Mouse (Mus musculus) hematopoietic stem cell, adult 5-6 weeks (primary cell): ENCODE measurements around the gene Olfr550. TPM values are rescaled to one million over a fixed set of nuclear protein-coding genes. Genes with fewer than 3 reads are reported as not detected.
A peak's percentile ranks its signal among the peaks of the same experiment; 100 is the strongest.
"Not testable (repeated sequence)": the region's sequence is repeated elsewhere in the genome, so short reads cannot be mapped to it uniquely, and the experiment has no call there.

Source experiments
- ATAC-seq, 2 experiments: fragments of 125-278 bp in 1 of 2; replicated peaks in 1 of 2; 2 replicates each; pipeline ENCODE4 v1.8.0; 2016 to 2017; ENCODE audit warnings: inconsistent platforms in 2 of 2, mild to moderate bottlenecking in 2 of 2, moderate number of reproducible peaks in 2 of 2, low read depth in 1 of 2, moderate TSS enrichment in 1 of 2; ENCODE audit not compliant: low FRiP score in 2 of 2, poor library complexity in 2 of 2, severe bottlenecking in 2 of 2, insufficient read depth in 1 of 2, low TSS enrichment in 1 of 2
- total RNA-seq: library from RNA; stranded (forward); fragments of 172-1452, 232-1000 nt; gene quantifications from 2 replicates; pipeline ENCODE4 v1.2.3, GENCODE M21; 2017

The Olfr550 gene
- not detected in 2 replicates for total RNA-seq

DNA sequence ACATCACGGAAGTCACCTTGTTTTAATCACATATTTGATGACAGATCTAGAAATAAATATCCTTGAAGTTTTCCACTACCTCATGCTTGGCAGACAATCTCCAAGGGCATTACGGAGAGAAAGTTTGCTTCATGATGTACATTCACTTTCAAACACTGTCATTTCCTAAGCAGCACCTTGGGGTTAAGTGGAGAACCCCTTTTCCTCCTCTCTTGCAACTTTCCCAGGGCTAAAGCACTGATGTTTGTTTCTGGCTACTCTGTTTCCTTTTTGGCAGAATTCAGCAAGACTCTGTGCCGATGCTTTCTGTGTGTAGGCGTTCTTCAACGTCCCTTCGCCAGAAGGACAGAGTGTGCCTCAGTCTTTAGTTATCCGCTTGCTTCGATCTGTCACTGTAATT lies at the start of gene Olfr550:
Gene Olfr550, plus strand, starts transcription at position 301 of the 400 bp plus-strand sequence.
- ATAC-seq, result no peak

GRCm38 (mm10) chr7:102529052-102529451 lies 42.2 kb upstream of the Olfr550 start:
- ATAC-seq, result no peak

GRCm38 (mm10) chr7:102534449-102534848 lies 36.8 kb upstream of the Olfr550 start, which contains the start of gene Olfr547:
TSS of gene Olfr547 (plus strand) at chr7:102534749.
- ATAC-seq, result no peak

DNA sequence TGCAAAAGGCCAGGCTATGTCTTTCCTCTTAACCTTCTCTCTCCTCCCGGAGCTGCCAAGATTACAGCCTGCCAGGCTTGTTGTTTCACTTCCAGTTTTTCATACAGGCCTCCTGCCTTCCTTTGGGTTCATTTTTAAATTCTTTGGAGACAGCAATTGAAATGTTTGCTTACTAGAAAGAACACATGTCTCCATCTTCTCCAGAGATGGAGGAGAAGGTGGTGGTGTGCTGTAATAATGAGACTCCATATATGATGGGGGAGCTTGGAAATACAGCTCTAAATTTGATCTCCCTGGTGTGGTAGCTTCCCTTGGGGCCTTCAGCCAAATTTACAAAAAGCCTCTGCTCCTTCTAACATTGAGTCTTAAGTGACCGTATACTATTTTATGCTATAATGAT lies 30.6 kb upstream of the Olfr550 start, which contains the start of gene Olfr548-ps1:
Gene Olfr548-ps1, plus strand, starts transcription at position 301 of the 400 bp plus-strand sequence.
- ATAC-seq, result no peak

- no peak for ATAC-seq
Observed at GRCm38 (mm10) chr7:102541251-102541650, 30.0 kb upstream of the Olfr550 start.

- ATAC-seq, result no peak
Observed at GRCm38 (mm10) chr7:102549570-102549969, 21.7 kb upstream of the Olfr550 start, which contains the start of gene Olfr549. TSS of gene Olfr549 (plus strand) at chr7:102549870.

DNA sequence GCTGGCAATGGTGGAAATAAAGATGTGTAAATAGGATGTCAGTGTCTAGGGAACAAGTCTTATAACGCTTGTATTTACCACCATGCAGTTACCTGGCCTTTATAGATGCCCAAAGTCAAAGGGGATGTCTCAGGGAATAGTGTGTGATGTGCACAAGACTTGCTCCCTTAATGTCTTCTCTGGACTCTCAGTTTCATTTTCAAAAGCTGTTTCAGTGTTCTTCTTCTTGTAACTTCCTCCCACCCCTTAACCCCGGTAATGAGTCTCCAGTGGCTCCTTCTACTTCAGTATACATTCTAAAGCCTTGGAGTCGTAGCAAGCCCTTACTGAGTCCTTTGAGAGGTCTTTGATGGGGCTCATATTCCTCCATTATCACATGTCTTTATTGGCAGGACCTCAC lies 18.0 kb upstream of the Olfr550 start:
- peak in 1 of 2 experiments; percentile 27; a peak in 2 of 4 replicates for ATAC-seq

DNA sequence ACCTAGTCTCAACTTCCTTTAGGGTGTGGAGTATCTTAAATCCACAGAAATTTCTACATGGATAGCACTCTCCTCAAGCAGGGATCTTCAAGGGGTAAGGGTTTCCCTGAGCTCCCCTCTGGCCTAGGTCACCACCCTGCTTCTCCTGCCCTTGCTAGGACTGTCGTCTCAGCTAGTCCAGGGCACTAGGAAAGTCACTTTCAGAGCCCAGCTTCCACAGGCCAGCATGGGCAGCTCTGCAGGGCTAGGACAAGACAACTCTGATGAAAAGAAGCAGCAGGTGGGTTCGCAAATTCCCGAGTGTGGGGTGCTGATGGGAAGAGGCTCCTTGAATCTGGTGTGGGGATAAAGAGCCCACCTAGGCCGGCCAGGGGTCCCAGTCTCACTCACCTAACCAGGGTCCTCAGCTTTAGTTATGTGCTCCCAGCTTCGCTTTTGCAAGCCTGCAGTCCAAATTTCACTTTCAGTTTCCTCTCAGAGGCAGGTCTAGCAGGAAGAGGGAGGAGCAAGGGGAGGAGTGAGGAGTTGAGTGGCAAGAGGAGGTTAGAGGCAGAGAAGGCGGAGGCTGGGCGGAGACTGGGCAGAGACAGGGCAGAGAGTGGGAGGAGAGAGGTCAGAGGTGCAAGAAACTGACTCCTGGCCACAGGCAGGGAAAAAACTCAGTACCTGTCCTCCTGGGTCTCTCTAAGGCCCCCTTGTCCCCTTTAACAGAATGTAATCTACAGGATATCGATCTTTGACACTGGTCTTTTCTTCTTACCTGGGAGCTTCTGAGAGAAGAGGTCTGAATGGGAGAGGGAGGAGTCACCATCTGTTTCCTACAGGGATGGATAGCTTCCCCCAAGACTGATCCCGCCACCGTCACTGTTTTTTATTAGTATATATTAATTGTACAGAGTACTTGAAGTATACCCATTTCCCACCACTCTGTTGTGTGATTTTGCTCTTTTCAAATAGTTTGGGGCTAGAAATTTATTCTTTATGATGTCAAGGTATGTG lies 5.9 kb upstream of the Olfr550 start, which contains the start of gene Trim21:
Gene Trim21, minus strand, starts transcription at position 488 of the 999 bp plus-strand sequence.
- ATAC-seq, result peak; percentile 100

DNA sequence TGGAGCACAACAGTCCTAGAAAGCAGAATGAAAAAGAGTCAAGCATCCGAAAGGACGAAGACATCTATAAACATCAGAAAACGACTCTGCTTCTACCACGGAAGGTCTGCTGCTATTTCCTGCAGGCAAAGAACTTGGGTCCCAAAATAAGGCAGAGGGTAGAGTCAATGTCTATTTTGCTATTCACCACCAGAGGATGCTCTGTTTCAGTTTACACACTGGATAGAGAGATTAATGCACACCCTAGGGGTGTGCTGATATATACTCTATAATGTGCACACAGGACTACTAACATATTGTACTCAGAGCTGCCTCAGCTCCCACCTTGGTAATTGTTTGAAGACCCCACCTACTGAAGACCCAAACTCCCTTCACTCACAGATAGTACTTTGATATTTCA lies 5.0 kb upstream of the Olfr550 start:
- no peak for ATAC-seq

GRCm38 (mm10) chr7:102573174-102573830 lies 2.1 kb downstream of the Olfr550 start:
- no peak for ATAC-seq

GRCm38 (mm10) chr7:102575998-102576397 lies 4.8 kb downstream of the Olfr550 start:
- peak; percentile 49 to 69 for ATAC-seq

DNA sequence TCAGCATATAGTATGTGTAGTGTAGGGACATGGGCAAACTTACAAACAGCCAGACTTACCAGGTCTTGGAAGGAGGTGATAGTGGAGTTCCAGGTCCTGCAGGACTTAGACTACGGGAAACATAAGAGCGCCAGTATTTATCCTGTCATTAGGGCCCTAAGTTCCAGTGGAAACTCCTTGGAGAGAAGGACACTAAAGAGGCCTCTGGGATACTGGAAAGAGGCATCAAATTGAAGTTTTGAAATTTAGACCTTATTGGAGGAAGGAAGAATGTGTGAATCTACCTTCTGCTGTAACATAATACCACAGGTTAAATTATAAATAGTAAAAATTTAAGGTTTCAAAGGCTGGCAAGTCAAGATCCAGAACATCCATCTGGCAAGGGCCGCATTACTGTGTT lies 20.5 kb downstream of the Olfr550 start, which contains the start of gene Olfr551:
Gene Olfr551, minus strand, starts transcription at position 101 of the 400 bp plus-strand sequence.
- ATAC-seq, result no peak

DNA sequence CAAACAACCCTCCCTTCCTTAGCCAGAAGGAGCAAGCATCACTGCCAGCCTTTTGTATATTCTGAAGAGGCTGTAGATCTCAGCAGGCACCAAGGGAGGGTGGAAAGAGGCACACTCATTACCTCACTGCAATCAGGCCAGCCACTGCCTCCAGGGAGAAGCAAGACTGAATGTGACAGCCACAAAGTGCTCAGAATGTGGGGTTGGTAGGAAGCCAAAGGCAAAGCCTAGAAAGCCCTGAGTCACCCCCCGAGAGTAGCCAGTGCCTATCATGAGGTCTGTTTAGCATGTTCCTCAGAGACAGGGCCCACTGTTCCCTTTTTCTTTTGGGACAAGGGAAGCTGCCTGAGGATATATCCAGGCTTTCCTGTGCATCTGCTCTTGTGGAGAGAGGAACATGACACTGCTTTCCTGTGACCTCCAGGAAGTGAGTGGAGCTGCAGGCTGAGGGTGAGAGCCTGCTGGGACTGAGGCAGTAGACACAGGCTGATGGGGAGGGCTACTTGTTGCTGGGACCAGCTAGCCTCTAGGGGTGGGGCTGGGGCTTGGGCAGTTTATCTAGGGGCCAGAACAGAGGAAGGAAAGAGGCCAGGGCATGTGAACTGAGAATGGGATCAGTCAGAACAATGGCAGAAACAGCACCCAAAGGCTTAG lies 26.3 kb downstream of the Olfr550 start, which contains the start of gene Olfr552:
Gene Olfr552, plus strand, starts transcription at position 393 of the 654 bp plus-strand sequence.
- ATAC-seq, result peak; percentile 95 to 96

DNA sequence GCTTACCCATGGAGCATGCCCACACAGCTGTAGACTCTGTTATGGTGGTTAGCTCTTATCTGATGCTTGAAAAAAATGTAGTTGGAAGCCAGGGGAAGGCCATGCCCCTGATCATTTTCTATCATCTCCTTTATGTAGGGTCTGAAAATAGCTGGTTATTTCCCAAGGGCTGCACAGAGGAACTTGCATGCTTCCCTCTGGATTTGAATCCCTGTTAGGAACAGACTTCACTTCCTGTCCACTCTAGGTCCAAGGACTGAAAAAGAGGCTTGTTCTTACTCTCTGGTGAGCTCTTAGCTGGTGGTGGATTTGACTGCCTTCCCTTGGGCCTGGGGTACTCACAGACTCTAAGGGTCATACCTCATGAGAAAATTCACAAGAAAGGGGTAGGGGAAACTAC lies 46.9 kb downstream of the Olfr550 start, which contains the start of gene Olfr553:
Gene Olfr553, minus strand, starts transcription at position 101 of the 400 bp plus-strand sequence.
- ATAC-seq, result no peak

GRCm38 (mm10) chr7:102619608-102620007 lies 48.4 kb downstream of the Olfr550 start:
- ATAC-seq, result peak; percentile 45 to 46; a peak in 2 of 4 replicates

GRCm38 (mm10) chr7:102620368-102620767 lies 49.1 kb downstream of the Olfr550 start:
- ATAC-seq, result not testable (repeated sequence)
